Mouse (Mus musculus) lung, postnatal 14 days (tissue): Measurements from ENCODE around the gene Dpp4.
A peak's percentile ranks its signal among the peaks of the same experiment; 100 is the strongest.

Experiments used
- DNase-seq: peaks from one replicate; pipeline ENCODE4 v3.0.0; 2021

Dpp4 gene

DNA sequence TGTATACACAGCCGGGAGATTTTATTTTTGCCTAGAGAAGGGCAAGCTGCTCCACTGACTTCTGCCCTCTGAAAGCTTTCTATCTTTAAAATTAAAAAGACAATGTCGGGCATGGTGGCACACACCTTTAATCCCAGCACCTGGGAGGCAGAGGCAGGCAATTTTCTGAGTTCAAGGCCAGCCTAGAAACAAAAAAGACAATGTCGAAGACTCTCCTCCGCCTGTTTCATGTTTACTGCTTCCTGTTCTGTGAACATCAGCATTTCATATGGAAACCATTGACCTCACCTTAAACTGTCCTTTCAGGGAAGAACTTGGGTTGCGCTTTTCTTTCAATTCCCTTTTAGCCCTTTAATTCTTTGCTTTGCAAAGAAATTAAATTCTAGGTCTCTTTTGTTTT, 3.8 kb downstream of the Dpp4 start:
- DNase-seq: no peak

DNA sequence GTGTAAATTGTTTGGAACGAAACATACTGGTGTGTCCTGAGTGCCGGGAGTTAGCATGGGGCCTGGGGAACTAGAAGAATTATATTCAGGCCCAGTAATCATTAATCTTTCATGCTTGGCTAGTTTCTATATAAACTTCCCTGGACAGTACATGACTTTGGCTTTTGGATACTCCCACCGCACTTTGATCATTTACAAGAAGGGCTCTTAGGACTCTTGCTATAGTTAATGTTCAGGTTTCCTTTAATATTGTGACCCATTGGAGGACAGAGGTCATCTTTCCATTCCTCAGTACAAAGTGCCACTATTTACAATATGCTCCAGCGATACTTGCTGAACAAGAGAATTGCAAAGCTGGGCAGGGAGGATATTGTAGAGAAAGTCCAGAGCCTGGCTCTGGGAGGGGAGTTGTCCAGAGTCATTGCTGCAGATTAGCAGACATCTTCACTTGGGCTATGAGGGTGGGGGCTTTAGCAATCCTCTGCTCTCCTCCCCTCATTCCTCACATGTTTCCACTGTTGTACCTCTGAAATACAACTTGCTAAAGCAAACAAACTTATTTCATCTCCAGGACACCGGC, 8.4 kb downstream of the Dpp4 start:
- DNase-seq: no peak

DNA sequence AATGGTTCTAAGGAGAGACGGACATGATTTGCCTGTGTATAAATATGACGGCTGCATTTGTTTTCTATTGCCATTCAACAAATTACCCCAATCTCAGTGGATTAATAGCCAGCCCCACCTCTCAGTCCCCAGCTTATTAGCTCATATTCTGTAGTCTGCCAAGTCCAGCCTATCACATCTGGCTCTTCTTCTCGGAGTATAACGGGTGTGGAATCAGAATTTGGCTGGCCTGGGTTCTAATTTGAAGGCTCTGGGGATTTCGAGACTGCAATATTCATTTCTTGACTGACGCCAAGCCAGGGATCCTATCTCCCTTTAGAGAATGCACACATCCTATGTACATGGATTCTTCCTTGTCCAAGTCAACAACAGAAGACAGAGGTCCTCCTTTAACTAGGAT, 11.0 kb downstream of the Dpp4 start:
- DNase-seq: no peak

DNA sequence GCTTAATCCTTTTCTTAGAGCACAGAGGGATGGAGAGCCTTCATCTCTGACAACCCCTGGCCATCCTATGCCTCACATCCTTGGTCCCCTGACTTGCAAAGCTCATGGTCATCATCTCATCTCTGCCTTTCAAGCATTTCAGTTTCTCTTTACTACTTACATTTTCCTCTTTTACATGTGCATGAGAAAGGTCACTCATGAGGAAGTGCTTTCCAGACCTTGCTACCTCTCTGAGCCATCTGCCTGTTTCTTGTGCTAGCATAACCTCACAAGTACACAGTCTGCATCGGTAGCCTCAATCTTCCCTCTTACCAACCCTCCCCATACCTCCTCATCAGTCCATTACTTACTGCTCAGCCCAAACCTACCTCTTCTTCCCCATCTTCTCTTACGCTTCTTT, 12.2 kb downstream of the Dpp4 start:
- no peak for DNase-seq

DNA sequence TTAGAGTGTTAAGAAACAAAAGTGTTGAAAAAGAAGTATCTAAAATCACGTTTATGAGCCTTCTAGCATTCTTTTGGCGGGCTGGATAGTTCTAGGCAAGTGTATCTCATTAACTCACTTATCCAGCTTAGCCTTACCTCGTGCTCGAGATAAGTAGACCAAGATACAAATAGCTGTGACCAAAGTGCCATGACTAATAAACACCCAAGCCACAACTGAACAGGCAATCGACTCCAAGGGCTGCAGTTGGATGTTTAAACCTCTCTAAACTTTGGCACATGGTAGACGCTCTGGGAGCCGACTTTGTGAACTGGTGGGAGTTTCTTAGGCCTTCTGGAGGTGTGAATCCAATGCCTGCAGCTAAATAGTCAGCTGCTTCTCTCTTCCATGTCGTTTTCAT, 12.7 kb downstream of the Dpp4 start:
- no peak for DNase-seq

DNA sequence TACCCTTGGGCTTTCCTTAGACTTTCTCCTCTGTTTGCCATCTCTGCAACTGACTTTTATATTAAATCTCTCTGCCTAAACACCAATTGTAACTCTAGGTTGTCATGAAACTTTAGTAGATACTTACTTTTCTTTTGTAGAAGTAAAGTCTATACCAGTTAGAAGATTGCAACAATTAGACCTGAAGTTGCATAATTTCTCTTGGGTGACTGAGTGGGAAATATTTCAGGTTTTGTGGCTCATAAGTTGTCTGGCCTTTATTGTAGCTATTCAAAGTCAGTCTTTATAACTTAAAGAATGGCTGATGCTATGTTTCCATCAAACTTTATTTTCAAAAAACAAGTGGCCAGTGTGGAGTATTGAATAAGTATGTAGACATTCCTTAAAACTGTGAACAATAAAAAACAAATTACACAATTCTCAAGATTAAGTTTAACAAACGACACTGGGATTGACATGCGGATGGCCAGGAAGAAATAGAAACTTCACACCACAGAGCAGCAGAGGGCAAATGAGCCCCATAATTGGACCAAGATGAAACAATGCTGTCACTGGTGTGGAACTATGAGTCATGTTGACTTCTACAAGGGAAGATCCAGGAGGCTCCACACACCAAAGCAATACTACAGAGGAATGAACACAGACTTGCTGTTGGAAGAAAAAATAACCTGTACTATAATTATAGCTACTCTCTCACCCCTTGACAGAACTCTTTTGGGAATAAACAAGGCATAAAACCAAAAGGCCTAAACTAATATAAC, 13.7 kb downstream of the Dpp4 start:
- DNase-seq: no peak

DNA sequence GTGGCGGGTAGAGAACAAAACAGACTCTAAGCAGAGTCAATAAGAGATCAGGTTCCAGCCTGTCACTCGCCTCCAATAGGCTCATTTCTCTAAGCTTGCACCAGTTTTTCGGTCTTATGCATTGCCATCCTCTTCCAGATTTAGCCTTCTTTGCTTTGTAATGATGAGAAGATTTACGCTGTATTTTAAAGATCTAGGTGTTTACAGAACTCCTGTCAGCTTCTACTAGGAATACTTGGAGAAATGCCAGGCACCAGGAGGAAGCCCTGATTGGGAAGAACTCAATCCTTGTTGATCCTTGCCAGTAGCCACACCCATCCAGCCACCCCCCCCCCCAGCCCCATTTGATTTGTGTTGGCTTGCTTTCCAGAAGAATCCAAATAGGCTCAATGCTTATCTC, 14.4 kb downstream of the Dpp4 start:
- no peak for DNase-seq

DNA sequence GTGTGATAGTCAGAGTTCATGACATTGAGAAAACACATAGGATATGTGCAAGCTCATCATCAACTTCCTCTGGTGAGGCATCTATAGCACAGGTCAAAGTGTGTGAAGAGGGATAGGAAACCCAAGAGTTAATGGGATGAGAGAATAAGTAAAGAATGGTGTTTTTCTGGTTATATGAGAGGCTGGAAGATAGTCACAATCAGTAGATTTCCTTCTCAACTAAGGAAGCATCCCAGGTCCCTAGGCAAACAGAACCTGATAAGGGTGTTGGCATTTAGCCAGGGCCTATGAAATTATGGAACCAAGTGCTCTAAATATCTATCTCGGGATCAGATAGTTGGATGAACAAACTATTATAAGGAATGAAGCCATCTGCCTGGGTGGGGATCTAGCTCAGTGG, 15.2 kb downstream of the Dpp4 start:
- DNase-seq: no peak

DNA sequence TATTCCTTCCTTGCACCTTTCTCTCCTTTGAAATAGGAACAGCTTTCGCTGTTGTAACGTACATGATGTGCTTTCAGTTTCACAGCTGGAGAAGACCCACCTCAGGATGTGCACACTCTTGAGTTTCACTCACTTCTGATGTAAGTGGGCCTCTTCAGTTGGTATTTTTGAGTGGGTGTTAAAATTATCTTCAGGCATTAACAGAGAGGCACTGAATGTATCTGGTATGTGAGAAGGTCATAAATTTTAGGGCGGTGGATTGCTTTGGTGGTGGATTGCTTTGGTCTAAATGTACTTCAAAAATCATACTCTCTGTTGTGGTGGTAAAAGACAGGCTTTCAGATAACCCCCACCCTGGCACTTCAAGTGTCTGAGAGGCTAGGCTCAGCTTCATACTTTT, 17.2 kb downstream of the Dpp4 start:
- DNase-seq: no peak

DNA sequence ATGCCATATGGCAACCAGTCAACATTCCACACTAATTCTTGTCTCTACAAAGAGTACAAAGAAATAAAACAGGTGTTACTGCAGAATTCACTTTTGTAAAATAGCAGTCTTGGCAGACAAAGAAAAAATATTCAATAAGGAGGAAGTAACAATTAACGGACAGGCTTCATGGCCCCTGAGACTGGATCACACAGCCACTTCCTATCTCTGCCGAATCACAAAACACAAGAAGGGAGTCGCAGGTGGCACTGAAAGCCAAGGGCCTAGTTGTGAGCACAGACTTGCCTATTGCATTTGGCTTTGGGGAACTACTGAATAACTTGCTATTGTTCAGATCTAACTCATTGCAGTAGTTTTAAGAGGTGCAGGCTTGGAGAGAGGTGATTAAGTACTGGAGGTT, 19.9 kb downstream of the Dpp4 start:
- no peak for DNase-seq

DNA sequence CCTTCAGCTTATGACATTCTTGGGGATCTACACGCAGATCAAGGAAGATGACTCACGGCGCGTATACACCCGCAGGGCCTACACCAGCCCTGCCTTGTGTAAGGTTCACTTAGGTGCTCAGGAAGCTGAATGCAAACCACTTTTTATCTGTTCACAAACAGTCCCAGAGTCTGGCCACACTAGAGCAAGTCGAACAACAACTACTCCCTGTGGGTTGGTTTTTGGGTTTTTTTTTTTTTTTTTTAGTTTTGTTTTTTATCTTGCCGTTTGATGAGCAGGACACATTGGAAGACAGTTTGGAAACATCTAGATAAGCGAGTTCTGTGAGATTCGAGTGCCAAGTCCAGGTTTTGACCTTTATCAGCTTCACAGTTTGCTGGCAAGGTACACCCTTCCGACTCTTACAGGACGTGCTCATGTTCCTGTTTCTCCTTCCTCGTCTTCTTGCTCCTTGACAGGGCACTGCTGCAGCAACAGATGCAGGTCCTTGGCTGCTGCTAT, 21.0 kb downstream of the Dpp4 start:
- DNase-seq: no peak

DNA sequence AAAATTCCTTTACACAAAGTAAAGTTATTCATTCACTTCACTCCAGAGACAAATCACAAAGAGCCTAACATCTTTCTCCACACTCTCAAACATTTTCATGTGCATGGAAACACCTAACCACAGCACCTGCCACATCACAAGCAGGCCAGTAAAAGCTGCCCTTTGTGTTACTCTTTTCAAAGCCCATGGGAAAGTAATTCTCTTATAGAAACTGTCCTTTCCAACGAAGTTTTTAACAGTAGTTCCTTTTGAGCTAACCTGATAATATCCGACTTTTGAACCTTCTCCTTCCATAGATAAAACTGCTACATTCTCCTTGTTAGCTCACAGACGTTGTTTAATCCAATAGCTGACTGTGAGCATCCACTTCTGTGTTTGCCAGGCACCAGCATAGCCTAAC, 21.7 kb downstream of the Dpp4 start:
- DNase-seq: no peak

DNA sequence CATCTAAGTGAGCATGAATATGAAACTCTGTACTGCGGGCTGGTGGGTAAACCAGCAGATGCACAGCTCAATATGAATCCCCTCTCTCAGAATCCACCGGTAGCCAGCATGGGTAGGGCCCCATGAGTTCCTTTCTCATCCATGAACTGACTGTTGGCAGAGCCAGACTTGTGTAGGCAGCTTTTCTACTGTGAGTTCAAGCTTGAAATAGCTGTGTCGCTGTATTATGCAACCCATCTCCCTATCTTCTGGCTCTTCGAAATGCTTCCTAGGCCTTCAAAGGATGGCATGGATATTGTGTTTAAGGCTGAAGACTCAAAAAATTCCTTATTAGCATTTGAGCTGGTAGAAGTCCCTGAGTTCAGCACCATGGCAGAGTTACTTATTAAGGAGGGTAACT, 23.2 kb downstream of the Dpp4 start:
- no peak for DNase-seq

DNA sequence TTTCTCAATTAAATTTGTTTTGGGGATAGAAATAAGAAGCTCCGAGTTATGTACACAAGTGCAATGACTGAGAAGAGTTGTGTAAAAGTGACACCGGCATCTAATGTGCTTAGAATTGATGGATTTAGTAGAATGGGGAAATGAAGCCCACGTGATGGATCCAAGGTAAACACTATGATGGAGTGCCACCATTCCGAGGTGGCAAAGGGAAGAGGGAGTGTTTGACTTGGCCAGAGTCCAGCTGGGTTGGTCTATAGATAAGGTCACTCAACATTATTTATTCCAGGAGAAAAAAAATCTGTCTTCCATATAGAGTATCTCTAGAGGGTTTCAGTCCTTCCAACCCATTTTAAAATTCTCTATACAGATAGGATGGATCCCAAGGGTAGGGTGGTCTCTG, 28.8 kb downstream of the Dpp4 start:
- peak; percentile 67 for DNase-seq

DNA sequence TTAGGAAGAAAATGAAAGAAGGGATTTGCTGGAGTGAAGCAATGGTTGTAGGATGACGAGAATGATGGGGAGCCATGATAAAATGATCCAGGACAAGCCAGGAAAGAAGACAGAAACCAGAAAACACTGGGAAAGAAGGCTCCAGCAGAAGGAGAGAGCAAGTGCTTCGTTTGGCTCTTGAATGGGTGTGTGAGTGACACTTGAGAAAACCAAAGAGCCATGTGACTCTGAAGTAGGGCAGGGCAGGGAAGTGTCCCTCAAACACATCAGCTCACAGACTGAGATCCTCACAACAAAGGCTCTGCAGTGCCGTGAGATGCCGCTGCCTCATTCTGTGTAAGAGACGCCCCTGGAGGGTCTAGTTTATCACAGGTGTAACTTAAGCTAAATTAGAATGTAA, 29.6 kb downstream of the Dpp4 start:
- peak; percentile 8 for DNase-seq

DNA sequence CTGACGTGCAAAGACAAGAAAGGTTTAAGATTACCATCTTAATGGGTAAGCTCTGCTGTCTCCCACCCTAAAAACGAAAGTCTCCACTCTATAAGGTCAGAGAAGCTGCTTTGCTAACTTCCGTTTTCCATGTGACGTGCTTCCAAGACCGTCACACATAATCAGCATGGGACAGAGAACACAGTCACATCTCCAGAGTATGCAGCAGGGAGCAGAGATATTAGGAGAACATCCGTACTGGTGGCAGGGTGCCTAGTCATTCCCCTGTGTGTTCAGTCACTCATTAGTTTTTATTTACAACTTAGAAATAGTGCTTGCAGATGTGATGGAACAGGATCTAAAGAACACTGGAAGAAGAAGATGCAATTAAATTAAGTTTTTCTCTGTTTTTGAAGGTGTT, 30.3 kb downstream of the Dpp4 start:
- no peak for DNase-seq

DNA sequence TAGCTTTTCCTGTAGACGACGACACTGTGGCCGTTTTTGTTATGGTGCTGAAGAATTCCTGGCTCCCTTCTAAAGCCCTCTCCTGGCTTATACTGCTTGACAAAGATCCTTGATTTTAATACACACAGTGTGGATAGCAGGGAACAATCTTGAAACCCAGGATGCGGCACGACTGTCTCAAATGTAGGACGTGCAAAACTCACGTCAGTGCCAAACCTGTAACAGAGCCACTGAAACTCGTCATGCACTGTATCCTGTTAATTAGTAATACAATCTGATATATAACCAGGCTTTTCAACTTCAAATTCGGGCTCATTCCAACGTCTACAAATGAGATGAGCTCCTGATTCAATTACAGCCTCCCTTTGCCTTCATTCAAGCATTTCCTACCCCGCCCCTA, 38.3 kb downstream of the Dpp4 start:
- DNase-seq: no peak

DNA sequence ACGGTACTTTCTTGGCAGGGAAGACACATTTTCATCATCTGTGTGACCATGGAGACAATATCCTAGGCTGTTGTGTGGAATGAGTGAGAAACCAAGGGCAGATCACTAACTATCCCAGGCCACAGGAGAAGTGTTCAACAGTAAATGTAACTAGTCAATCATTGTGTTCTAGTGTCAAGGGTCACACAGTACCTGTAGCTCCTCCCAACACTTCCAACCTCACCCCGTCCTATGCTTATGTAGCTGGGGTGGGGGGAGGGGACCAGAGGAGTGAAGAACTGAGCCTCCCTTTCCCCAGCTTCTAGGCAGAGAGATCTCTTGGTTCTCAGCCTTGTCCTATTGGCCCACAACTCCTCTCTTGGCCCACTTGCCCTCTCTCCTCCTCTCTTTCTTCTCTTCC, 42.0 kb downstream of the Dpp4 start:
- no peak for DNase-seq

DNA sequence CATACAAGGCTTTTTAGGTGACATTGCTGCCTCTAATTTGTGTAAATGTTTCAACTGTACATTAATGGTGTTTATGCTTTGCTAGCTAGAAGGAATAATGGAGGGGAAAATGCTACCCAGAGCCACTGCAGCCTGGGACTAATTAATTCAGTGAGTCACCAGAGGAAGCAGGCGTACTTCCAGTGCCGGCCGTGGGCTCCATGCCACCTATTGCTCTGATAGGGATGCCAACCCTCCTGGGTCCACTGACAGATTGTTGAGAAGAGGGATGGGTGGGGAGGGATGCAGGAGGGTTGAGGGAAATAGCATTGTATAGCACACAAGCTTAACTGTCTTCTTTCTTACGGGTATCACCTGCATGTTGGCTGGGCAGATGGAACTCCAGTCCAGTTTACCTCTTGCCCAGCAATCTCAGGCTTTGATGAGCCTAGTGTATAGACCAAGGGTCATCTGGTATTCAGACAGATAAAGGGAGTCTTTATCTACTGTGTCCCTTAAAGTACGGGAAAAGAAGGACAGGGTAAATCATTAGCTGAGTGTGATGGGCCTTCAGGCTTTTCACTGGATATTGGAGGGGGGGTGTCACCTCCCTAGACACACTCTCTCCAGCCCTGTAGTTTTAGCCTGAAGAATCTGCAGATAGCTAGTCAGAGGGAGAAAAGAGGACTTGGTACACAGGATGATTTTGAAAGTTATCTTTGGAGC, 43.5 kb downstream of the Dpp4 start:
- no peak for DNase-seq

DNA sequence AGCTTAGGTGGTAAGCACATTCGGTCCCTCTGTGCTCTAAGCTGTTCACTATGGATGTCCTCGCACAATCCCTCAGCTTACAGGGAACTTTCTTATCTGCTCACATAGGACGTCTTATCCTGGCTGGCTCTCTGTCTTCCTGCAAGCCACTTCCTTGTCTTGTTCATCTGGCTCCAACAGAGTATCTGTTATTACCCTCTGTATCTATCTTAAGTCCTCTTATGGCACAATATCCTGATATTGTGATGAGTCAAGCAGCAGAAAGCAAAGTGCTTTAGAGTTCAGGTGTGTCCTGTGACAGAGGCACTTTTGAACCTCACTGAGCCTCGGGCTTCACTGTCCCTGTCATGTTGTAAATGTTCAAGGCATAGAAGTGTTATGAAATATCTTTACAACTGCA, 48.4 kb downstream of the Dpp4 start:
- no peak for DNase-seq

DNA sequence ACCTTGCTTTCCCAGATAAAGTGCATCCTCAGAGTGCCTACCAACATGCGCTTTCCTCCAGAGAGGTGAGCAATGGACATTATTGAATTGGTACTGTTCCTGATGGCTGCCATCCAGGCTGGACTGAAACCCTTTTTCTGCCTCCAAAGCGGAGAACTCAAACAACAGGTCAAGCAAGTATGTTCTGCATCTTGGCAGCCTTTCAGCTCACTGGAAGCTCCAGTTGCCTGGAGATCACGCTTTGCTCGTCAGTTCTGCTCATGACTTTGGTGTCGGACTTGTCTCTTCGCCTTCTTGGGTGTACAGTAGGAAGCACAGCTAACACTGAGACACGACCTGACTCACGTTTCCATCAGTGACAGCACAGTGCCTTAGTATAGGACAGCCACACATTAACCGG, 49.8 kb downstream of the Dpp4 start:
- DNase-seq: peak; percentile 7

DNA sequence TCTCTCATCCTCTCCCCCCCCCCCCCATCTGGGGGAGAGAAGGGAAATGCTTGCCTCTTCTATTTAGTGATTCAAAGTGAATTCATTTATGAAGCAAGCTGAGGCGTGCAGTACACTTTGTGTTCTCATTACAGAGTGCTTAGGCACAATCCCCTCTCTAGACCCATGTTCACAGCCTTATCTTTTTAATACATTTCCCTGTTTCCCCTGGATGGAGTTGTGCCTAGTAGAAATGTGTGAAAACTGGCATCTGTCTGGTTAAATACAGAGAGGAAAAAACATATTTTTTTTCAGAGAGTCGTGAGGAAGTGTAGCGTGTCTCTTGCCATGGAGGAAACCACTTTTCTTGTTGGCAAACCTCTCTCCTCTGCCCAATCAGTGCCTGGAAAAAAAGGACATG, 50.5 kb downstream of the Dpp4 start:
- DNase-seq: no peak

DNA sequence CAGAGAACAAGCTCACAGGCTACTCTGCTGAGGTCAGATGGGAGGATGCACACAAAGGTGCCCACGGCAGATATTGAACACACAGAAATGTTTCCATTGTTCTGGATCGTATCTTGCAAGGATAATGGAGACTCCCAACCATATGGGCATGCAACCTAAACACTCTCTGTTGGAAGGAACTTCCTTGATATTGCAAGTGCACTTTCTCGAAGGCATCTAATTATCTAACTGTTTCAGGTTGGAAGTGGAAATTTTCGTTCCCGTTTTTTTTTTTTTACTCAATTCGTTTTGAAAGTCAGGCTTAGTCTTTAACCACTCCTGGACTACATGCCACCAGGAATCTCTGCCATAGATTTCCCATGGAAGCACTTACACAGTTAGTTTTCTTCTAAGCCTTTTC, 51.2 kb downstream of the Dpp4 start:
- DNase-seq: no peak

DNA sequence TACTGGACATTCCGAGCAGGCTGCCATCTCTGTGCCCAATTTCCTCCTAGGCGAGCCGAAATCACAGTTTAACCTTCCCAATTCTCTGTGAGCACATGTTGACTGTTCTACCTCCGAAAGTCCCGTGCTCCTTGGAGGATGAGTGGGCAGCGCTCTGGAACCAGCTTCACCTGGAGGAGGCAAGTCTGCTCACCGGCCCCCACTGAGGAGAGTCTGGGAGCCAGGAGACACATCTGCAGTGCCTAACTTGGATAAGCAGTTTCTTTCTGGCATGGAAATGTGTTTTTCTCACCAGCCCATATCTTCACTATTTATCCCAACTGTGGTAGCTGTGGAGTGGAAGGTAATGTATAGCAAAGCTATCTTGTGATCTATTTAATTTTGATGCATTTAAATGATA, 54.8 kb downstream of the Dpp4 start:
- DNase-seq: no peak
